Mouse (Mus musculus) testis, adult 2 months (tissue): ENCODE measurements around the gene Syne1.

Experiments used
- CTCF ChIP-seq: fragments of 200-500 bp; IDR thresholded peaks from 2 replicates; pipeline ENCODE4 v1.5.1; 2012; ENCODE audit warnings: low read depth, mild to moderate bottlenecking, inconsistent platforms, low read length, moderate library complexity; ENCODE audit not compliant: control insufficient read depth, insufficient read depth, insufficient replicate concordance
- POLR2A ChIP-seq: fragments of 200-500 bp; IDR thresholded peaks from 2 replicates; pipeline ENCODE4 v1.6.1; 2012; ENCODE audit warnings: low read depth, mild to moderate bottlenecking, inconsistent platforms, low read length, moderate library complexity; ENCODE audit not compliant: control insufficient read depth

DNA sequence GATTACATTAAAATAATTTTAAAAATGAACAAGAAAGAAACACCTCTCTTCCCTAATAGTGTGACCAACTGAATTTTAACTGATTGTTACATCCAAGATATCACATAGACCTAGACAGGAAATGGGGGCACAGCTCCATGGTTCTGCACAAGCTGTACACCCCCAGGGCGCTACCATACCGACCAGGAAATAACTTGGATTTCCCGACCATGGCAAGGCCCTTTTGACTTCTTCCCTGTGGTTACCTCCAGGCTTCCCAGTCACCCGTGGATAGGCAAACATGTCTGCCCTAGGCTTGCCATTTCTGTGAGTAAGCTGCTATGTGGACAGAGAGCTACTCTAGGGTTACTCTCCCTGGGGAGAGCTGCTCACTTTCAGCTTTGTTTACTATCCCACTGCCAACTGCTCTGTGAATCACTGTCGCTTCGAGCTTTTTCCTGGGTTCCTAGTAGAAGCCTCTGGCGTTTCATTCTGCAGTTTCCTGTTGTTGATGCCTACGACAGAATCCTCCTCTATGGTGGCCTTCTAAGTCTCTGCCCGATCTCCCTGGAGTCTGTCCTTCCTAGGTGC, 373.8 kb downstream of the Syne1 start:
- TF ChIP-seq CTCF: no peak
- no peak for TF ChIP-seq POLR2A
